Mouse (Mus musculus) limb, embryonic 11.5 days (tissue): Measurements from ENCODE around the gene Pklr. TPM values are rescaled to one million over a fixed set of nuclear protein-coding genes. Genes with fewer than 3 reads are reported as not detected.

Source experiments
- ATAC-seq: fragments of 200-750 bp; cut with Nextera tagmentation; 2 replicates; pipeline ENCODE4 v1.8.0; 2017; ENCODE audit warnings: low read depth; ENCODE audit not compliant: insufficient number of reproducible peaks, low FRiP score, low TSS enrichment
- DNase-seq: peaks from one replicate; pipeline ENCODE4 v3.0.0-alpha.2; 2015; ENCODE audit warnings: low spot score
- H3K27ac ChIP-seq: fragments of 300-500 bp; sonication (generic); replicated peaks from 2 replicates; pipeline ENCODE4 v1.5.1; 2014; ENCODE audit warnings: low read depth, mild to moderate bottlenecking, low read length
- H3K27me3 ChIP-seq: fragments of 300-500 bp; sonication (generic); 2 replicates; pipeline ENCODE4 v1.6.1; 2014; ENCODE audit warnings: mild to moderate bottlenecking, low read length, mixed read lengths; ENCODE audit not compliant: control insufficient read depth, insufficient read depth
- H3K36me3 ChIP-seq: fragments of 300-500 bp; sonication (generic); 2 replicates; pipeline ENCODE4 v1.6.1; 2014; ENCODE audit warnings: mild to moderate bottlenecking, low read length, moderate library complexity, mixed read lengths; ENCODE audit not compliant: control insufficient read depth, insufficient read depth
- H3K4me1 ChIP-seq: fragments of 300-500 bp; sonication (generic); 2 replicates; pipeline ENCODE4 v1.6.1; 2014; ENCODE audit warnings: low read length, mixed read lengths; ENCODE audit not compliant: control insufficient read depth, insufficient read depth
- H3K4me2 ChIP-seq: fragments of 300-500 bp; sonication (generic); 2 replicates; pipeline ENCODE4 v1.6.1; 2014; ENCODE audit warnings: low read depth, mild to moderate bottlenecking, moderate library complexity; ENCODE audit not compliant: severe bottlenecking
- H3K4me3 ChIP-seq: fragments of 300-500 bp; sonication (generic); 2 replicates; pipeline ENCODE4 v1.5.1; 2014; ENCODE audit warnings: low read depth, low read length
- H3K9ac ChIP-seq: fragments of 300-500 bp; sonication (generic); 2 replicates; pipeline ENCODE4 v1.6.1; 2014; ENCODE audit warnings: mild to moderate bottlenecking, low read length
- H3K9me3 ChIP-seq: fragments of 300-500 bp; sonication (generic); 2 replicates; pipeline ENCODE4 v1.6.1; 2016; ENCODE audit warnings: low read length; ENCODE audit not compliant: control insufficient read depth
- WGBS: fragments of 180-500 bp; shearing (Covaris S2); extraction: QIAGEN DNeasy Blood & Tissue Kit; methylation state at CpG from one replicate; pipeline ENCODE4 v1.1.7; 2014; 5-methylcytosine and 5-hydroxymethylcytosine counted together
- polyA plus RNA-seq: library from polyadenylated mRNA; unstranded; fragments of >200 nt; fragmentation: Nextera tagmentation; extraction: Ambion mirVana; gene quantifications from 2 replicates; pipeline ENCODE4 v1.2.1, GENCODE M21; 2014

Pklr gene
- polyA plus RNA-seq, 1 experiment from 2014 or later: 1.2 TPM

DNA sequence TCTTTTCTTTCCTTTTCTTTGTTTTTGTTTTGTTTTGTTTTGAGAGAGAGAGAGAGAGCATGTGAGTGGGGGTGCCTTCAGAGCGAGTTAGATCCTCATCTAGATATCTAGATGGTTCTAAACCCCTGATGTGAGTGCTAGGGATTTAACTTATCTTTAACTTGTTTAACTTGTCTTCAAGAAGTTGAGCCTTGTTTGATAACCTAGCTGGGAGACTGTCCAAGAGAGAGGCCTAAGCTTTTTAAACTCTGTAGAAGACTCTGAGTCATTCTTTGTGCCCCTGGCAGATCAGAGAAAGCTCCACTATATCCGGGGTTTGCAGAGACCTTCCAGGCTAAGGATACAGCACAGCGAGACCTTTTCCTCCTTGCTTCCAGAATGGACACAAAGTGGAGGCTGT lies 28.4 kb upstream of the Pklr start:
- no peak for ATAC-seq
- Histone ChIP-seq H3K4me1 (0 out of 2 replicates have a peak, but pooled peaks cover 4% of the 10 kb centered on the region), H3K9ac (no peak overlapping the region), H3K27ac (no peak overlapping the region), H3K9me3 (no peaks in the 10 kb centered on the region), H3K4me3 (no peak overlapping the region), H3K36me3 (no peaks in the 10 kb centered on the region), H3K4me2 (no peak overlapping the region), H3K27me3 (no peaks in the 10 kb centered on the region)
- 66% methylated on average over 3 of the region's 3 CpGs for WGBS
- no peak for DNase-seq

DNA sequence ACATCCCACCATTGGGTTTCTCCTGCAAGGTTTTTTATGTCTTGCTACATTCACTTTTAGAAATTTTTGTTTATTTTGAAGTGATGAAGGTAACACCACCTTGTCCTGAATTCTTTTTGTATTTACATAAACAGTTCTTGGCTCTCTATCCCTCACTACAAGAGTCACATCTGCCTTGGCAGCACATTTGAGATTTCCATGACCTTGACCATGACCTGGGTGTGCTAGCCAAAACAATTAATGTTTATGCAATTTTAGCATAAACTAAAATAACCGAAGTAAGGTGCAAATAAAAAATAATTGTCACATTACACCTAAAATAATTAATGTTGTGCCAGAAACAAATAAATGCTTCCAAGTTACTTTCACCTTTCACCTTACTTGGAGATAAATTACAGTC lies 27.8 kb upstream of the Pklr start:
- Histone ChIP-seq H3K4me1 (no peaks in the 10 kb centered on the region), H3K36me3 (no peaks in the 10 kb centered on the region), H3K9me3 (no peaks in the 10 kb centered on the region), H3K9ac (no peak overlapping the region), H3K27ac (no peak overlapping the region), H3K27me3 (no peaks in the 10 kb centered on the region), H3K4me3 (no peak overlapping the region), H3K4me2 (no peak overlapping the region)
- DNase-seq (no peak), ATAC-seq (no peak)
- WGBS: 64% methylated on average over 1 of the region's 1 CpGs

DNA sequence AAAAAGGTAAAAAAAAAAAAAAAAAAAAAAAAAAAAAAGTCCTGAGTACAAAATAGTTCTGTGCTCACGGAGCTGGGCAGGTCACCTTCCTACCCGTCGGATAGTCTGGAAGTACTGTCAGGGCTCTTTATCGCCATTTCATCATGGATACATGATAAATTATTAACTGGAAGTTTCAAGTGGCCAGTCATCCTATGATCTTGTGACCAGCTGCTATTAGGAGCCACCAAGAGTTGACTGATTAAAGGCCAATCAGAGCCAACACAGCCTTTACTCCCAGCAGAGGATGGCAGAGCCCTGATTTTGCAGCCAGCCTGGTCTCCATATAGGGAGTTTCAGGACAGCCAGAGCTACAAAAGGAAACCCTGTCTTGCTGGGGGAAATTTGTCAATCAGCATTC lies 22.9 kb upstream of the Pklr start:
- WGBS: 89% methylated on average over 4 of the region's 4 CpGs
- no peak for ATAC-seq
- H3K27ac ChIP-seq: no peak overlapping the region

DNA sequence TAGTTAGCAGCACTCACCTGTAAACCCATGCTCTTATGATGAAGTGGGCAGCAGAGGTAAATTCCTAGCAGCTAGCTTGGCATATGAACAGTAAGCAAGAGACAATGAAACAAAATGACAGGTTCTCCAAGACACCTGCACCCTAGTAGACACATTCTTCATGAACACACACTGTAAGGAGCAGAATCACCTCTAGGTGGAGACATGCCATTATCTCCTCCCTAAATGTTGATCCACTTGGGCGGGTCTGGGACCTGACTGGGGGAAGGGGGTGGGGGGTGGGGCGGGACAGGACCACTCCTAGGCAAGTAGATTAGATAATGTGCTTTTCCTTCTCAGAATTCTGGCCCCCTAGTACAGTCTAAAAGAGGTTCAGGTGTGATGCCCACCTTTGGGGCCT lies 20.4 kb upstream of the Pklr start:
- H3K4me2 ChIP-seq: no peak overlapping the region
- H3K36me3 ChIP-seq: no peaks in the 10 kb centered on the region
- no peaks in the 10 kb centered on the region for H3K27me3 ChIP-seq
- DNase-seq (no peak), ATAC-seq (no peak)
- H3K4me3 ChIP-seq: no peak overlapping the region
- H3K27ac ChIP-seq: no peak overlapping the region
- no peak overlapping the region for H3K9ac ChIP-seq
- H3K9me3 ChIP-seq: no peaks in the 10 kb centered on the region
- no peaks in the 10 kb centered on the region for H3K4me1 ChIP-seq
- 3% methylated on average over 2 of the region's 2 CpGs for WGBS

More for the DNA sequence above, 22.9 kb upstream of the Pklr start:
- Histone ChIP-seq H3K27me3 (no peaks in the 10 kb centered on the region), H3K4me1 (no peaks in the 10 kb centered on the region), H3K4me3 (no peak overlapping the region), H3K36me3 (no peaks in the 10 kb centered on the region), H3K9me3 (no peaks in the 10 kb centered on the region), H3K4me2 (no peak overlapping the region), H3K9ac (no peak overlapping the region)
- DNase-seq: no peak

DNA sequence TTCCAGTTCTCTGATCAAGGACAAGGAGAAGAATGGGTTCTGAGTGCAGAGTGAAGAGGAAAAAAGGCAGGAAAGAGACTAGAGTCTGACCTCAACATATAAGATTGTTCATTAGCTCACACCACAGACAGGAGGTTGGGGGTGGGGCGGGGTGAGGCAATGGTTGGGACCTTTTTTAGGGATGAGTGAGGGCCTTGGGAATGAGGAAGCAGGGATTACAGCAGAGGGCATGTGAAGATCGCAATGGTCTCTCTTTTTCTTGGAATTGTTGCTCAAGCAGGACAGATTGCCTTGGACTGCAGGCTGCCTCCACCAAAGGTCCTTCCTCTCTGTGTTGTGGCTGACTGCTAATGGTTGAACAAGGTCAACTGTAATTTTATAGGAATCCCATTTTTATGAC lies 12.6 kb upstream of the Pklr start:
- no peaks in the 10 kb centered on the region for H3K9me3 ChIP-seq
- H3K4me3 ChIP-seq: no peak overlapping the region
- H3K4me1 ChIP-seq: no peaks in the 10 kb centered on the region
- no peaks in the 10 kb centered on the region for H3K36me3 ChIP-seq
- DNase-seq (no peak), ATAC-seq (no peak)
- H3K4me2 ChIP-seq: no peak overlapping the region
- no peak overlapping the region for H3K27ac ChIP-seq
- no peak overlapping the region for H3K9ac ChIP-seq
- 83% methylated on average over 2 of the region's 2 CpGs for WGBS
- no peaks in the 10 kb centered on the region for H3K27me3 ChIP-seq

DNA sequence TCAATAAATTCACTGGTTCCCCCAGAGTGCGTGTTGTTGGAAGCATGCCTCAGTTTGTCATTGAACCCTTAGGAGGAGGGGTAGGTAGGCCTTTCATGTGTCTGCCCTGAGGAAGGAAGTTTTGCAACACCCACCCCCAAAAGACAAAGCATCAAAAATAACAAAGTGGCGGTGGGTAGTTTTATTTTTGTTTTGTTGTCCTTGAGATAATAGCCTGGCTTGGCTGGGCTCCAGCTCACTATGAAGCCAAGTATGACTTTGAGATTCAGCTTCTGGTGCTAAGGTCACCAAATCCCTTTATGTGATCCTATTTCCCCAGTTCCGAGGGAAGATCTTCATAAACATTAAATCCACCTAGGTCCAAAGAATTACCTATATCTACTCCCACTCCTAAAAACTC lies 11.7 kb upstream of the Pklr start:
- no peaks in the 10 kb centered on the region for H3K9me3 ChIP-seq
- ATAC-seq (no peak), DNase-seq (no peak)
- no peaks in the 10 kb centered on the region for H3K36me3 ChIP-seq
- H3K27me3 ChIP-seq: no peaks in the 10 kb centered on the region
- H3K9ac ChIP-seq: no peak overlapping the region
- 88% methylated on average over 3 of the region's 3 CpGs for WGBS
- no peaks in the 10 kb centered on the region for H3K4me1 ChIP-seq
- no peak overlapping the region for H3K4me3 ChIP-seq
- no peak overlapping the region for H3K4me2 ChIP-seq
- no peak overlapping the region for H3K27ac ChIP-seq

DNA sequence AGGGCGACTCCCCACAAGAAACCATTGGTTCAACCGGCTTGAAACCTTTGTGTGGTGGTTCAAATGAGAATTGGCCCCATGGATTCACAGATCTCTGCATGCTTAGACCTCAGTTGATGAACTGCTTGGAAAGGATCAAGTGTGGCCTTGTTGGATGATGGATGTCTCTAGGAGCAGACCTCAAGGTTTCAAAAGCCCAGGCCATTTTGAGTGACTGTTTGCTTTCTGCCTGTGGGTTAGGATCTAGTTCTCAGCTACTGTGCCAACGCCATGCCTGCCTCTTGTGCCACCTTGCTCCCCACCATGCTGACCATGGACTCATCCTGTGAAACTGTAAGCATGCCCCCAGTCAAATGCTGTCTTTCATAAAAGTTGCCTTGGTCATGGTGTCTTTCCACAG lies 10.0 kb upstream of the Pklr start:
- Histone ChIP-seq H3K4me3 (no peak overlapping the region), H3K9ac (no peak overlapping the region), H3K4me2 (no peak overlapping the region), H3K27me3 (no peaks in the 10 kb centered on the region), H3K36me3 (no peaks in the 10 kb centered on the region), H3K4me1 (no peaks in the 10 kb centered on the region), H3K27ac (no peak overlapping the region), H3K9me3 (no peaks in the 10 kb centered on the region)
- ATAC-seq (no peak), DNase-seq (no peak)
- WGBS: 94% methylated on average over 3 of the region's 3 CpGs

DNA sequence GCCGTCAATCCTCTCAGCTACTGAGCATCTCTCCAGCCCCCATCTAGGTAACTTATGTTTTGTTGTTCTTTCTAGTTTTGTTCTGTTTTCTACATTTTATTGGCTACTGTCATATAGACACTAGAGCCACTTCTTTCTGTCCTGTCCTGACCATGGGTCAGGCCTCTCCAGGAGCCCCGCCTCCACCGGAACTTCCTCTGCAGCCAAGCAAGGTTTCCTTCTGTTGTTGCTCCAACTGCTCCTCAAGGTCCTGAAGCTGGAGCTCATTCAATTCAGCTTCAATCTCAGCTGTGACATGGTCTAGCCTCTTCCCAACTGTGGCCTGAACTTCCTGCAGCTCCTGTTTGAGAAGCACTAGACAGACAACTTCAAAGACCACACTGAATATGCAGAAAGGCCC lies 6.0 kb upstream of the Pklr start:
- Histone ChIP-seq H3K27me3 (no peaks in the 10 kb centered on the region), H3K9ac (no peak overlapping the region), H3K4me3 (no peak overlapping the region), H3K4me2 (no peak overlapping the region), H3K4me1 (no peaks in the 10 kb centered on the region), H3K36me3 (no peaks in the 10 kb centered on the region), H3K9me3 (no peaks in the 10 kb centered on the region), H3K27ac (no peak overlapping the region)
- 86% methylated on average over 3 of the region's 3 CpGs for WGBS
- DNase-seq: no peak
- no peak for ATAC-seq

DNA sequence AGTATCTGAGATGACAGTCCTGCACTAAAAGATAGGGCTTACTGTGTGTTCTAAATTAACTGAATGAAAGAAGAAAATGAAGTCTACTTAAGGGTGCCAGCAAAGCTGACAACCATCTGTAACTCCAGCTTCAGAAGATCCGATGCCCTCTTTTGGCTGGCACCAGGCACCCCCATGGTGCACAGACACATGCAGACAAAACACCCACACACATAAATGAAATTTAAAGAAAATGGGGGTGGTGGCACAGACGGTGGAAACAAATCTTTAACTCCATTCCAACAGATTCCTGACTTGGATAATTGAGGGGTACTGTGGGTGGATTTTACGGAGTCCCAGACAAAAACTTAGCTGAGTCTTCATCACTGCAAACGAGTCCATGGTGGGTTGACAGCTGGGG lies 4.1 kb upstream of the Pklr start:
- no peak for DNase-seq
- WGBS: 47% methylated on average over 4 of the region's 4 CpGs
- Histone ChIP-seq H3K36me3 (no peaks in the 10 kb centered on the region), H3K4me3 (no peak overlapping the region), H3K27me3 (no peaks in the 10 kb centered on the region), H3K4me1 (no peaks in the 10 kb centered on the region), H3K9me3 (no peaks in the 10 kb centered on the region), H3K27ac (no peak overlapping the region), H3K4me2 (peak overlapping the region; percentile 45; the same call in 1 of the 2 replicates), H3K9ac (no peak overlapping the region)
- ATAC-seq: no peak
